Mouse (Mus musculus) kidney, postnatal 0 days (tissue): ENCODE data around the gene Ddr2. TPM values are rescaled to one million over a fixed set of nuclear protein-coding genes. Genes with fewer than 3 reads are reported as not detected.
"Not testable (repeated sequence)": the region's sequence is repeated elsewhere in the genome, so short reads cannot be mapped to it uniquely, and the experiment has no call there.

Experiments used
- ATAC-seq: fragments of 200-750 bp; cut with Nextera tagmentation; replicated peaks from 2 replicates; pipeline ENCODE4 v1.8.0; 2017; ENCODE audit warnings: low read depth, moderate number of reproducible peaks, moderate TSS enrichment, moderate library complexity; ENCODE audit not compliant: low FRiP score
- DNase-seq: peaks from one replicate; pipeline ENCODE4 v3.0.0-alpha.2; 2016; ENCODE audit warnings: low spot score
- H3K27ac ChIP-seq: fragments of 300-500 bp; sonication (generic); 2 replicates; pipeline ENCODE4 v1.5.1; 2014; ENCODE audit warnings: mild to moderate bottlenecking
- H3K27me3 ChIP-seq: fragments of 300-500 bp; sonication (generic); 2 replicates; pipeline ENCODE4 v1.6.1; 2014; ENCODE audit warnings: low read length, mixed read lengths; ENCODE audit not compliant: insufficient read depth
- H3K36me3 ChIP-seq: fragments of 300-500 bp; sonication (generic); 2 replicates; pipeline ENCODE4 v1.6.1; 2014; ENCODE audit warnings: low read length, mixed read lengths; ENCODE audit not compliant: insufficient read depth
- H3K4me1 ChIP-seq: fragments of 300-500 bp; sonication (generic); replicated peaks from 2 replicates; pipeline ENCODE4 v1.6.1; 2014; ENCODE audit warnings: antibody characterized with exemption, low read length, mixed read lengths; ENCODE audit not compliant: insufficient read depth
- H3K4me2 ChIP-seq: fragments of 300-500 bp; sonication (generic); 2 replicates; pipeline ENCODE4 v1.6.1; 2014; ENCODE audit warnings: mild to moderate bottlenecking, low read length, moderate library complexity, mixed read lengths
- H3K4me3 ChIP-seq: fragments of 300-500 bp; sonication (generic); replicated peaks from 2 replicates; pipeline ENCODE4 v1.5.1; 2014; ENCODE audit warnings: low read depth, low read length
- H3K9ac ChIP-seq: fragments of 300-500 bp; sonication (generic); 2 replicates; pipeline ENCODE4 v1.6.1; 2014; ENCODE audit warnings: low read depth, low read length
- H3K9me3 ChIP-seq: fragments of 300-500 bp; sonication (generic); replicated peaks from 2 replicates; pipeline ENCODE4 v1.6.1; 2016; ENCODE audit warnings: low read length, inconsistent platforms, mixed read lengths
- CTCF ChIP-seq: IDR thresholded peaks from 2 replicates; pipeline ENCODE4 v1.5.1; 2016; ENCODE audit warnings: antibody characterized with exemption, low read depth, mild to moderate bottlenecking, moderate library complexity
- WGBS: fragments of 180-500 bp; shearing (Covaris S2); extraction: QIAGEN DNeasy Blood & Tissue Kit; methylation state at CpG from one replicate; pipeline ENCODE4 v1.1.7; 2014; 5-methylcytosine and 5-hydroxymethylcytosine counted together
- polyA plus RNA-seq: library from polyadenylated mRNA; unstranded; fragments of >200 nt; fragmentation: Nextera tagmentation; extraction: Ambion mirVana; gene quantifications from 2 replicates; pipeline ENCODE4 v1.2.1, GENCODE M21; 2015

Ddr2 gene
- polyA plus RNA-seq, 1 experiment from 2014 or later, result 19.9 TPM

- H3K4me1 ChIP-seq, result no peaks in the 10 kb centered on the region
- H3K9me3 ChIP-seq, result no peaks in the 10 kb centered on the region
- H3K4me3 ChIP-seq, result no peak overlapping the region
- no peak overlapping the region for H3K27ac ChIP-seq
- 78% methylated on average over 16 of the region's 16 CpGs for WGBS
- no peaks in the 10 kb centered on the region for H3K27me3 ChIP-seq
- DNase-seq, result no peak
- H3K4me2 ChIP-seq, result no peak overlapping the region
- no peak overlapping the region for H3K9ac ChIP-seq
- no peak for TF ChIP-seq CTCF
- no peaks in the 10 kb centered on the region for H3K36me3 ChIP-seq
- ATAC-seq, result 0 out of 2 replicates have a peak, but pooled peaks have one; percentile 3
These were observed 1.2 kb upstream of the Ddr2 start for GRCm38 (mm10) chr1:170111651-170112226.

GRCm38 (mm10) chr1:170109776-170110515 lies 616 bp downstream of the Ddr2 start:
- WGBS, result 62% methylated on average over 19 of the region's 19 CpGs
- ATAC-seq, result no peak
- peak; percentile 22 for DNase-seq

GRCm38 (mm10) chr1:170102814-170103213 lies 7.7 kb downstream of the Ddr2 start:
- H3K4me1 ChIP-seq, H3K9me3 ChIP-seq, H3K9ac ChIP-seq, ATAC-seq, H3K36me3 ChIP-seq, H3K4me3 ChIP-seq, H3K4me2 ChIP-seq, H3K27ac ChIP-seq, H3K27me3 ChIP-seq, DNase-seq: not testable (repeated sequence)
- WGBS, result 90% methylated on average over 6 of the region's 6 CpGs

More at GRCm38 (mm10) chr1:170109776-170110515, 616 bp downstream of the Ddr2 start:
- peak overlapping the region; percentile 80 for H3K27ac ChIP-seq
- H3K9ac ChIP-seq, result peak overlapping the region; percentile 59
- no peaks in the 10 kb centered on the region for H3K36me3 ChIP-seq
- TF ChIP-seq CTCF, result no peak
- peak overlapping the region; percentile 36 for H3K4me3 ChIP-seq
- no peaks in the 10 kb centered on the region for H3K4me1 ChIP-seq
- no peaks in the 10 kb centered on the region for H3K27me3 ChIP-seq
- H3K4me2 ChIP-seq, result peak overlapping the region; percentile 54
- H3K9me3 ChIP-seq, result no peaks in the 10 kb centered on the region

GRCm38 (mm10) chr1:170086631-170087030 lies 23.9 kb downstream of the Ddr2 start:
- Histone ChIP-seq H3K4me2 (no peak overlapping the region), H3K9me3 (no peaks in the 10 kb centered on the region), H3K36me3 (no peaks in the 10 kb centered on the region), H3K27ac (no peak overlapping the region), H3K4me1 (no peaks in the 10 kb centered on the region), H3K27me3 (no peaks in the 10 kb centered on the region), H3K9ac (no peak overlapping the region), H3K4me3 (no peak overlapping the region)
- ATAC-seq (no peak; the same call in 1 of the 2 replicates), DNase-seq (no peak)
- WGBS, result 77% methylated on average over 7 of the region's 7 CpGs
- no peak for TF ChIP-seq CTCF

GRCm38 (mm10) chr1:170084151-170084796 lies 26.3 kb downstream of the Ddr2 start:
- no peak for DNase-seq
- no peak for ATAC-seq
- H3K36me3 ChIP-seq, result no peaks in the 10 kb centered on the region
- no peaks in the 10 kb centered on the region for H3K4me1 ChIP-seq
- no peak overlapping the region for H3K27ac ChIP-seq
- H3K9me3 ChIP-seq, result no peaks in the 10 kb centered on the region
- H3K9ac ChIP-seq, result no peak overlapping the region
- WGBS, result 85% methylated on average over 12 of the region's 12 CpGs
- TF ChIP-seq CTCF, result no peak
- H3K4me3 ChIP-seq, result no peak overlapping the region
- no peaks in the 10 kb centered on the region for H3K27me3 ChIP-seq
- no peak overlapping the region for H3K4me2 ChIP-seq

- H3K4me3 ChIP-seq, result no peak overlapping the region
- H3K9ac ChIP-seq, result no peak overlapping the region
- no peaks in the 10 kb centered on the region for H3K4me1 ChIP-seq
- H3K9me3 ChIP-seq, result no peaks in the 10 kb centered on the region
- no peaks in the 10 kb centered on the region for H3K27me3 ChIP-seq
- no peak for ATAC-seq
- no peak overlapping the region for H3K27ac ChIP-seq
- WGBS, result 88% methylated on average over 1 of the region's 1 CpGs
- no peak for TF ChIP-seq CTCF
- H3K36me3 ChIP-seq, result no peaks in the 10 kb centered on the region
- no peak overlapping the region for H3K4me2 ChIP-seq
- DNase-seq, result no peak
These were observed 29.7 kb downstream of the Ddr2 start for GRCm38 (mm10) chr1:170080907-170081306.
